Mouse (Mus musculus): ENCODE data around the gene Arg2.

Arg2 gene
- long read RNA-seq, experiment 1 = 0 reads
- long read RNA-seq, experiment 2 = 0 reads

- intact Hi-C loops (cut with DNase I) = no loop called here
Measured at GRCm38 (mm10) chr12:79130299-79131177, at the start of gene Arg2. Gene Arg2 (plus strand): TSS chr12:79130777.

- intact Hi-C loops (cut with DNase I) = no loop called here
Measured at GRCm38 (mm10) chr12:79089182-79089812, 41.3 kb upstream of the Arg2 start, which contains the start of gene Pigh. Gene Pigh (minus strand): TSS chr12:79089651.

- intact Hi-C loops (cut with DNase I) = loop anchor here (1.0 kb wide), 1 partner anchor 69 kb away; no protein-coding TSS in a partner anchor
Measured at GRCm38 (mm10) chr12:79092569-79092968, 38.0 kb upstream of the Arg2 start.

- intact Hi-C loops (cut with DNase I) = loop anchor here (1.0 kb wide), 1 partner anchor 179 kb away; no protein-coding TSS in a partner anchor
Measured at GRCm38 (mm10) chr12:79097106-79097752, 33.3 kb upstream of the Arg2 start.

- intact Hi-C loops (cut with DNase I) = no loop called here
Measured at GRCm38 (mm10) chr12:79103773-79104172, 26.8 kb upstream of the Arg2 start.

- intact Hi-C loops (cut with DNase I) = no loop called here
Measured at GRCm38 (mm10) chr12:79104544-79104943, 26.0 kb upstream of the Arg2 start.

- intact Hi-C loops (cut with DNase I) = no loop called here
Measured at GRCm38 (mm10) chr12:79105312-79105711, 25.3 kb upstream of the Arg2 start.

- intact Hi-C loops (cut with DNase I) = no loop called here
Measured at GRCm38 (mm10) chr12:79118991-79119390, 11.6 kb upstream of the Arg2 start.

GRCm38 (mm10) chr12:79122820-79123219 lies 7.8 kb upstream of the Arg2 start:
- intact Hi-C loops (cut with DNase I) = no loop called here

- intact Hi-C loops (cut with DNase I) = no loop called here
Measured at GRCm38 (mm10) chr12:79131178-79131675, 650 bp downstream of the Arg2 start.

- intact Hi-C loops (cut with DNase I) = no loop called here
Measured at GRCm38 (mm10) chr12:79131706-79132460, 1.3 kb downstream of the Arg2 start.

GRCm38 (mm10) chr12:79134676-79135075 lies 4.1 kb downstream of the Arg2 start:
- intact Hi-C loops (cut with DNase I) = no loop called here

GRCm38 (mm10) chr12:79135105-79135504 lies 4.5 kb downstream of the Arg2 start:
- intact Hi-C loops (cut with DNase I) = no loop called here

- intact Hi-C loops (cut with DNase I) = no loop called here
Measured at GRCm38 (mm10) chr12:79136949-79137348, 6.4 kb downstream of the Arg2 start.

GRCm38 (mm10) chr12:79138999-79139398 lies 8.4 kb downstream of the Arg2 start:
- intact Hi-C loops (cut with DNase I) = no loop called here

GRCm38 (mm10) chr12:79139417-79139816 lies 8.8 kb downstream of the Arg2 start:
- intact Hi-C loops (cut with DNase I) = no loop called here

- intact Hi-C loops (cut with DNase I) = no loop called here
Measured at GRCm38 (mm10) chr12:79140811-79141210, 10.2 kb downstream of the Arg2 start.

- intact Hi-C loops (cut with DNase I) = no loop called here
Measured at GRCm38 (mm10) chr12:79141384-79141783, 10.8 kb downstream of the Arg2 start.

- intact Hi-C loops (cut with DNase I) = no loop called here
Measured at GRCm38 (mm10) chr12:79149653-79150052, 19.1 kb downstream of the Arg2 start.

- intact Hi-C loops (cut with DNase I) = loop anchor here (5.0 kb wide), 1 partner anchor 129 kb away; no protein-coding TSS in a partner anchor
Measured at GRCm38 (mm10) chr12:79162876-79163275, 32.3 kb downstream of the Arg2 start.

- intact Hi-C loops (cut with DNase I) = no loop called here
Measured at GRCm38 (mm10) chr12:79169173-79169572, 38.6 kb downstream of the Arg2 start.
